In genomic region chr19:23058502-23058900, GRCm38 (mm10) we compare ENCODE assay signal across 8 mouse cellular contexts.
DNase-seq lines count a peak whose midpoint lies in the region; ATAC-seq and TF ChIP-seq lines count a peak whose summit lies in the region.

No protein-coding gene starts in this region.

- TF ChIP-seq POLR2A in ES-Bruce4 (IDR thresholded peaks at IDR 0.05; ENCODE audit: insufficient read depth, low read length) = no peak
- TF ChIP-seq POLR2A in thymus, adult 2 months (IDR thresholded peaks at IDR 0.05; ENCODE audit: control insufficient read depth, extremely low read depth, insufficient read depth, low read length, poor library complexity) = no peak

- no peaks in the 10 kb centered on the region for H3K36me3 ChIP-seq in heart, postnatal 0 days (replicated peaks; ENCODE audit: control insufficient read depth, insufficient read depth, low read length)
- H3K36me3 ChIP-seq in ES-Bruce4 (ENCODE audit: control insufficient read depth, insufficient read depth, low read length, poor library complexity, severe bottlenecking) = peaks cover 11% of the 10 kb centered on the region
- H3K36me3 ChIP-seq in lung, embryonic 15.5 days = no peaks in the 10 kb centered on the region
- H3K36me3 ChIP-seq in thymus, adult 2 months (ENCODE audit: control insufficient read depth, insufficient read depth, low read length) = no peaks in the 10 kb centered on the region

- TF ChIP-seq EP300 in heart, postnatal 0 days (IDR thresholded peaks at IDR 0.05; ENCODE audit: low read depth) = no peak
- no peak for TF ChIP-seq EP300 in ES-Bruce4 (IDR thresholded peaks at IDR 0.05; ENCODE audit: insufficient read depth, low read depth, low read length)

- 62% methylated on average over 4 of the region's 4 CpGs for WGBS in heart, postnatal 0 days
- WGBS in lung, embryonic 15.5 days = 21% methylated on average over 4 of the region's 4 CpGs
- WGBS in thymus, adult 2 months = 88% methylated on average over 4 of the region's 4 CpGs

- peak overlapping the region; percentile 81 for H3K27ac ChIP-seq in heart, postnatal 0 days (ENCODE audit: low read depth)
- H3K27ac ChIP-seq in ES-Bruce4 (ENCODE audit: insufficient read depth, low read length) = peak overlapping the region; percentile 97
- peak overlapping the region; percentile 88 for H3K27ac ChIP-seq in brown adipose tissue, adult 24 weeks (replicated peaks; ENCODE audit: low read depth, low read length)
- peak overlapping the region; percentile 88 for H3K27ac ChIP-seq in lung, embryonic 15.5 days
- H3K27ac ChIP-seq in thymus, adult 2 months (ENCODE audit: control insufficient read depth, insufficient read depth, low read length) = no peak overlapping the region

- H3K4me1 ChIP-seq in heart, postnatal 0 days (ENCODE audit: control insufficient read depth, insufficient read depth) = peaks cover 22% of the 10 kb centered on the region
- H3K4me1 ChIP-seq in ES-Bruce4 (ENCODE audit: control insufficient read depth, insufficient read depth, low read length) = peaks cover 2% of the 10 kb centered on the region
- peaks cover 19% of the 10 kb centered on the region; the same call in 1 of the 2 replicates for H3K4me1 ChIP-seq in brown adipose tissue, adult 24 weeks (ENCODE audit: control insufficient read depth, insufficient read depth, insufficient read length, low read length)
- H3K4me1 ChIP-seq in lung, embryonic 15.5 days = peaks cover 39% of the 10 kb centered on the region
- peaks cover 8% of the 10 kb centered on the region for H3K4me1 ChIP-seq in thymus, adult 2 months (replicated peaks; ENCODE audit: control insufficient read depth, insufficient read depth, low read length)

- H3K9me3 ChIP-seq in heart, postnatal 0 days (replicated peaks; ENCODE audit: control insufficient read depth, low read length) = no peaks in the 10 kb centered on the region
- H3K9me3 ChIP-seq in ES-Bruce4 (replicated peaks; ENCODE audit: control insufficient read depth, insufficient read depth, low read length, poor library complexity, severe bottlenecking) = no peaks in the 10 kb centered on the region
- H3K9me3 ChIP-seq in lung, embryonic 15.5 days = no peaks in the 10 kb centered on the region

- DNase-seq in heart, postnatal 0 days (ENCODE audit: low spot score) = no peak
- no peak for DNase-seq in heart, adult 8-10 months (ENCODE audit: low spot score)
- DNase-seq in thymus, adult 2 months = no peak
- no peak for DNase-seq in cerebellum, adult 9-10 months
- DNase-seq in thymus, adult 18-20 months = no peak

- no peak overlapping the region for H3K4me3 ChIP-seq in heart, postnatal 0 days (ENCODE audit: low read depth, low read length)
- no peak overlapping the region for H3K4me3 ChIP-seq in ES-Bruce4 (ENCODE audit: low read depth, low read length)
- H3K4me3 ChIP-seq in brown adipose tissue, adult 24 weeks (ENCODE audit: insufficient read depth, low read depth, low read length) = no peak overlapping the region
- H3K4me3 ChIP-seq in lung, embryonic 15.5 days = no peak overlapping the region
- no peak overlapping the region for H3K4me3 ChIP-seq in thymus, adult 2 months (ENCODE audit: control insufficient read depth, insufficient read depth, low read length)

- no peak for TF ChIP-seq CTCF in heart, postnatal 0 days (IDR thresholded peaks at IDR 0.05; ENCODE audit: low read depth)
- no peak for TF ChIP-seq CTCF in ES-Bruce4 (IDR thresholded peaks at IDR 0.05; ENCODE audit: low read depth, low read length)
- no peak for TF ChIP-seq CTCF in thymus, adult 2 months (IDR thresholded peaks at IDR 0.05; ENCODE audit: borderline replicate concordance, control insufficient read depth, extremely low read depth, insufficient read depth, low read length, poor library complexity)

- no peak for ATAC-seq in heart, postnatal 0 days (ENCODE audit: insufficient read depth, low read depth)
- no peak for ATAC-seq in lung, embryonic 15.5 days (ENCODE audit: borderline replicate concordance, extremely low read depth, low FRiP score, low TSS enrichment)

- no peak overlapping the region for H3K9ac ChIP-seq in heart, postnatal 0 days (replicated peaks; ENCODE audit: low read depth, low read length)
- H3K9ac ChIP-seq in ES-Bruce4 (ENCODE audit: low read depth, poor library complexity, severe bottlenecking) = peak overlapping the region; percentile 36
- H3K9ac ChIP-seq in lung, embryonic 15.5 days = 0 out of 2 replicates have a peak overlapping the region, but pooled peaks have one; percentile 23

- H3K4me2 ChIP-seq in heart, postnatal 0 days (ENCODE audit: low read depth, low read length) = no peak overlapping the region
- H3K4me2 ChIP-seq in lung, embryonic 15.5 days = no peak overlapping the region

- no peaks in the 10 kb centered on the region for H3K27me3 ChIP-seq in heart, postnatal 0 days (ENCODE audit: control insufficient read depth, insufficient read depth, low read length)
- H3K27me3 ChIP-seq in ES-Bruce4 (ENCODE audit: control insufficient read depth, insufficient read depth, low read length, poor library complexity, severe bottlenecking) = no peaks in the 10 kb centered on the region
- no peaks in the 10 kb centered on the region for H3K27me3 ChIP-seq in lung, embryonic 15.5 days
- no peaks in the 10 kb centered on the region for H3K27me3 ChIP-seq in thymus, adult 2 months (ENCODE audit: control insufficient read depth, insufficient read depth, low read length)
